Mouse (Mus musculus) cerebellum, postnatal 25 days (tissue): ENCODE data around the gene Timm29.

Source experiments
- DNase-seq, 2 experiments: peaks; one replicate each; pipeline ENCODE4 v3.0.0; 2021; ENCODE audit warnings: mixed read lengths in 2 of 2

Timm29 gene

GRCm38 (mm10) chr9:21592703-21593121, at the start of gene Timm29, which contains the start of gene Yipf2:
Gene Timm29 (plus strand): TSS chr9:21592722.
Gene Yipf2 (minus strand): TSS chr9:21592828.
- peak; percentile 91 to 92 for DNase-seq

- DNase-seq: no peak
Measured at GRCm38 (mm10) chr9:21545351-21545915, 47.1 kb upstream of the Timm29 start.

- peak; percentile 100 for DNase-seq
Measured at GRCm38 (mm10) chr9:21545916-21546788, 46.4 kb upstream of the Timm29 start.

GRCm38 (mm10) chr9:21546789-21547074, 45.8 kb upstream of the Timm29 start, which contains the start of gene Carm1:
Gene Carm1 (plus strand): TSS chr9:21546894.
- no peak for DNase-seq

GRCm38 (mm10) chr9:21547075-21547941, 45.2 kb upstream of the Timm29 start:
- DNase-seq: peak in 1 of 2 experiments; percentile 56

GRCm38 (mm10) chr9:21551049-21551448, 41.5 kb upstream of the Timm29 start:
- DNase-seq: peak in 1 of 2 experiments; percentile 31

- no peak for DNase-seq
Measured at GRCm38 (mm10) chr9:21553607-21554273, 38.8 kb upstream of the Timm29 start.

- DNase-seq: no peak
Measured at GRCm38 (mm10) chr9:21555198-21555742, 37.3 kb upstream of the Timm29 start.

GRCm38 (mm10) chr9:21556996-21557395, 35.5 kb upstream of the Timm29 start:
- DNase-seq: no peak

GRCm38 (mm10) chr9:21557556-21557955, 35.0 kb upstream of the Timm29 start:
- DNase-seq: no peak

GRCm38 (mm10) chr9:21558366-21558765, 34.2 kb upstream of the Timm29 start:
- no peak for DNase-seq

- DNase-seq: no peak
Measured at GRCm38 (mm10) chr9:21559151-21559550, 33.4 kb upstream of the Timm29 start.

- no peak for DNase-seq
Measured at GRCm38 (mm10) chr9:21564420-21564819, 28.1 kb upstream of the Timm29 start.

- DNase-seq: no peak
Measured at GRCm38 (mm10) chr9:21565004-21565586, 27.4 kb upstream of the Timm29 start.

- DNase-seq: no peak
Measured at GRCm38 (mm10) chr9:21566538-21566937, 26.0 kb upstream of the Timm29 start.

GRCm38 (mm10) chr9:21567051-21567450, 25.5 kb upstream of the Timm29 start:
- no peak for DNase-seq

GRCm38 (mm10) chr9:21568657-21569255, 23.8 kb upstream of the Timm29 start:
- no peak for DNase-seq

GRCm38 (mm10) chr9:21574012-21574801, 18.3 kb upstream of the Timm29 start:
- no peak for DNase-seq

GRCm38 (mm10) chr9:21575253-21575652, 17.3 kb upstream of the Timm29 start:
- no peak for DNase-seq

GRCm38 (mm10) chr9:21576286-21576685, 16.2 kb upstream of the Timm29 start:
- no peak for DNase-seq

GRCm38 (mm10) chr9:21578226-21578625, 14.3 kb upstream of the Timm29 start:
- no peak for DNase-seq
